In the genomic region with DNA sequence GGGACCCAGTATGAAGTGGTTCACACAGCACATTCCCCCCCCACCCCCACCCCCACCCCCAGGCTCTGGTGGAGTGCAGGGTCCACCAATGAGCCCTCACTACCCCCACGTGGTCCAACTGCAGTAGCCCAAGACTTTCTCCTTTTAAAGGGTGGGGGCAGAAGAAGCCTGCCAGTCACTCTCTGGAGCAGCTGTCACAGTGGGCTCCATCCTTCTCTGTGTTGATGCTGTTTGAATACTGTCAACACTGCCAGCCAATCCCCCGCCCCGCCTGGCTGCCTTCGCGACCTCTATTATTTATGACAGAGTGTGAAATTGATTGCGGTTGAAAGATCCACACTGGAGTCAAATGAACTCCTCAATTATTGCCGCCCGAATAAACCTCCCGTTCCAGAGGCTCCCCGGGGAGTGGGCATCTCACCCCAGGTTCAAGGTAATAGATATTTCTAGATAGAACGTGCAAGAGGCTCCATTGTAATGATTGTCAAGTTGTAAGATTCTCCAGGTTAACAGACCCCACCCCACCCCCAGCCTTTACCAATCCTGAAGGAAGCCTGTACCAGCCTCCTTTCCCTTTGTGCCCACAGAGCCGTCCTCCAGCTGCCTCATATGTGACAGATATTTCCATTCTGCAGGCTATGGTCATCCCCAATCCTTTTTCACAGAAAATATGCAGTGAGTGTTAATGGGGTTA, we compare ENCODE assay signal across 14 mouse cellular contexts.
DNase-seq lines count a peak whose midpoint lies in the region; ATAC-seq lines count a peak whose summit lies in the region.
"Had no signal": no experiment of that assay in that cellular context is flagged by ENCODE, and none has a peak within 500 bp of the region (broad histone marks: within the 10 kb centered on the region; RNA-seq: fewer than 3 reads in every experiment).

No protein-coding gene starts in this region.

- no peaks in the 10 kb centered on the region for H3K9me3 ChIP-seq in forebrain, embryonic 11.5 days (ENCODE audit: control insufficient read depth, low read length)
- H3K9me3 ChIP-seq in forebrain, embryonic 10.5 days, result no peaks in the 10 kb centered on the region
- H3K9me3 ChIP-seq in forebrain, embryonic 12.5 days, result no peaks in the 10 kb centered on the region
- no peaks in the 10 kb centered on the region for H3K9me3 ChIP-seq in limb, embryonic 12.5 days
- no peaks in the 10 kb centered on the region for H3K9me3 ChIP-seq in neural tube, embryonic 14.5 days (ENCODE audit: control insufficient read depth, low read length)

- no peaks in the 10 kb centered on the region for H3K27me3 ChIP-seq in forebrain, embryonic 11.5 days (ENCODE audit: control insufficient read depth, insufficient read depth, low read length)
- no peaks in the 10 kb centered on the region for H3K27me3 ChIP-seq in forebrain, embryonic 10.5 days (ENCODE audit: poor library complexity, severe bottlenecking)
- no peaks in the 10 kb centered on the region for H3K27me3 ChIP-seq in forebrain, embryonic 12.5 days
- no peaks in the 10 kb centered on the region; the same call in 1 of the 2 replicates for H3K27me3 ChIP-seq in limb, embryonic 12.5 days
- H3K27me3 ChIP-seq in neural tube, embryonic 14.5 days (ENCODE audit: control insufficient read depth, insufficient read depth, low read length), result no peaks in the 10 kb centered on the region

- peak; percentile 76 for ATAC-seq in forebrain, embryonic 11.5 days (replicated peaks; ENCODE audit: low FRiP score)
- ATAC-seq in forebrain, embryonic 12.5 days (ENCODE audit: low FRiP score), result peak; percentile 90
- peak; percentile 56; the same call in 1 of the 2 replicates for ATAC-seq in limb, embryonic 12.5 days (ENCODE audit: insufficient number of reproducible peaks, insufficient read depth, low FRiP score, low TSS enrichment, low read depth)
- peak; percentile 78 for ATAC-seq in neural tube, embryonic 14.5 days (ENCODE audit: low read depth)
- no peak for ATAC-seq in megakaryocyte-erythroid progenitor cell, adult 5-6 weeks (replicated peaks; ENCODE audit: low FRiP score, low TSS enrichment, poor library complexity, severe bottlenecking)

- H3K36me3 ChIP-seq in forebrain, embryonic 11.5 days (ENCODE audit: control insufficient read depth, insufficient read depth, low read length), result no peaks in the 10 kb centered on the region
- H3K36me3 ChIP-seq in forebrain, embryonic 10.5 days (replicated peaks), result no peaks in the 10 kb centered on the region
- no peaks in the 10 kb centered on the region for H3K36me3 ChIP-seq in forebrain, embryonic 12.5 days (replicated peaks)
- H3K36me3 ChIP-seq in limb, embryonic 12.5 days, result no peaks in the 10 kb centered on the region
- no peaks in the 10 kb centered on the region for H3K36me3 ChIP-seq in neural tube, embryonic 14.5 days (ENCODE audit: control insufficient read depth, insufficient read depth, low read length)

- DNase-seq in forebrain, embryonic 11.5 days (ENCODE audit: low spot score), result no peak
- no peak for DNase-seq in forebrain, embryonic 10.5 days (ENCODE audit: extremely low spot score, low spot score)
- DNase-seq in spleen, postnatal 14 days (ENCODE audit: low spot score in 2 of 2), result no peak
- DNase-seq in urinary bladder, postnatal 10 days (ENCODE audit: low spot score), result no peak
- DNase-seq: adrenal gland, postnatal 10 days; cerebellum, adult 2 months; heart, adult 11 months; layer of hippocampus, adult 9-11 months; thymus, postnatal 4 days had no signal

- H3K9ac ChIP-seq in forebrain, embryonic 11.5 days (ENCODE audit: low read length), result no peak overlapping the region
- no peak overlapping the region for H3K9ac ChIP-seq in forebrain, embryonic 12.5 days
- no peak overlapping the region for H3K9ac ChIP-seq in limb, embryonic 12.5 days (replicated peaks)
- H3K9ac ChIP-seq in neural tube, embryonic 14.5 days (replicated peaks; ENCODE audit: low read depth, low read length), result no peak overlapping the region
- H3K9ac ChIP-seq: liver, embryonic 14.5 days had no signal

- H3K4me3 ChIP-seq in forebrain, embryonic 11.5 days (ENCODE audit: low read depth, low read length), result no peak overlapping the region
- no peak overlapping the region for H3K4me3 ChIP-seq in forebrain, embryonic 10.5 days
- no peak overlapping the region for H3K4me3 ChIP-seq in forebrain, embryonic 12.5 days (replicated peaks)
- no peak overlapping the region for H3K4me3 ChIP-seq in limb, embryonic 12.5 days (replicated peaks)
- no peak overlapping the region for H3K4me3 ChIP-seq in neural tube, embryonic 14.5 days (ENCODE audit: low read depth, low read length)

- WGBS in forebrain, embryonic 11.5 days, result 59% methylated on average over 12 of the region's 12 CpGs
- WGBS in forebrain, embryonic 10.5 days, result 65% methylated on average over 12 of the region's 12 CpGs
- WGBS in forebrain, embryonic 12.5 days, result 48% methylated on average over 12 of the region's 12 CpGs
- WGBS in limb, embryonic 12.5 days, result 55% methylated on average over 12 of the region's 12 CpGs
- 20% methylated on average over 12 of the region's 12 CpGs for WGBS in neural tube, embryonic 14.5 days

- no peak overlapping the region for H3K27ac ChIP-seq in forebrain, embryonic 11.5 days (ENCODE audit: low read depth, low read length)
- H3K27ac ChIP-seq in forebrain, embryonic 10.5 days, result no peak overlapping the region
- peak overlapping the region; percentile 42; the same call in 1 of the 2 replicates for H3K27ac ChIP-seq in forebrain, embryonic 12.5 days
- no peak overlapping the region for H3K27ac ChIP-seq in limb, embryonic 12.5 days
- H3K27ac ChIP-seq in neural tube, embryonic 14.5 days (ENCODE audit: low read depth, low read length), result peak overlapping the region; percentile 28; the same call in 1 of the 2 replicates
- H3K27ac ChIP-seq: liver, embryonic 14.5 days had no signal

- H3K4me1 ChIP-seq in forebrain, embryonic 11.5 days (replicated peaks; ENCODE audit: control insufficient read depth, insufficient read depth, low read length), result no peaks in the 10 kb centered on the region
- peaks cover 5% of the 10 kb centered on the region for H3K4me1 ChIP-seq in forebrain, embryonic 10.5 days
- H3K4me1 ChIP-seq in forebrain, embryonic 12.5 days, result peaks cover 20% of the 10 kb centered on the region
- H3K4me1 ChIP-seq in limb, embryonic 12.5 days (replicated peaks), result no peaks in the 10 kb centered on the region
- H3K4me1 ChIP-seq in neural tube, embryonic 14.5 days (ENCODE audit: control insufficient read depth, insufficient read depth, low read length), result peaks cover 6% of the 10 kb centered on the region; the same call in 1 of the 2 replicates

- no peak overlapping the region for H3K4me2 ChIP-seq in forebrain, embryonic 11.5 days (ENCODE audit: low read depth, low read length, severe bottlenecking)
- H3K4me2 ChIP-seq in forebrain, embryonic 12.5 days, result no peak overlapping the region
- no peak overlapping the region for H3K4me2 ChIP-seq in limb, embryonic 12.5 days
- H3K4me2 ChIP-seq in neural tube, embryonic 14.5 days (ENCODE audit: low read depth, low read length), result no peak overlapping the region

Comparison
In these comparisons a context has a peak if more than half of its experiments do, and no peak if none do; other contexts are left out.
1. H3K27ac ChIP-seq: peak in forebrain, embryonic 12.5 days (single experiment) and neural tube, embryonic 14.5 days (single experiment); none in forebrain, embryonic 11.5 days (single experiment), forebrain, embryonic 10.5 days (single experiment) and limb, embryonic 12.5 days (single experiment).